Mouse (Mus musculus) liver, adult 2 months (tissue): ENCODE results near the gene Nynrin. TPM values are rescaled to one million over a fixed set of nuclear protein-coding genes. Genes with fewer than 3 reads are reported as not detected.

Experiments used
- DNase-seq: peaks from one replicate; pipeline ENCODE4 v3.0.0-alpha.2; 2011; ENCODE audit warnings: low read depth, low spot score; ENCODE audit errors: extremely low read depth
- H3K27ac ChIP-seq: fragments of 200-500 bp; replicated peaks from 2 replicates; pipeline ENCODE4 v1.5.1; 2012; ENCODE audit warnings: low read depth, mild to moderate bottlenecking, control low read depth, inconsistent platforms, low read length; ENCODE audit not compliant: insufficient read depth
- H3K27me3 ChIP-seq: fragments of 200-500 bp; 2 replicates; pipeline ENCODE4 v1.6.1; 2012; ENCODE audit warnings: mild to moderate bottlenecking, moderate library complexity, low read length, inconsistent platforms; ENCODE audit not compliant: control insufficient read depth, insufficient read depth
- H3K36me3 ChIP-seq: fragments of 200-500 bp; 2 replicates; pipeline ENCODE4 v1.6.1; 2012; ENCODE audit warnings: low read length, inconsistent platforms; ENCODE audit not compliant: control insufficient read depth, insufficient read depth
- H3K4me1 ChIP-seq: fragments of 200-500 bp; 2 replicates; pipeline ENCODE4 v1.6.1; 2011; ENCODE audit warnings: low read length; ENCODE audit not compliant: control insufficient read depth, insufficient read depth
- H3K4me3 ChIP-seq: fragments of 200-500 bp; 2 replicates; pipeline ENCODE4 v1.5.1; 2011; ENCODE audit warnings: low read depth, mild to moderate bottlenecking, control low read depth, low read length, moderate library complexity; ENCODE audit not compliant: insufficient read depth
- H3K79me2 ChIP-seq: fragments of 200-500 bp; 2 replicates; pipeline ENCODE4 v1.6.1; 2012; ENCODE audit warnings: inconsistent platforms, mild to moderate bottlenecking, low read length, moderate library complexity; ENCODE audit not compliant: control insufficient read depth, insufficient read depth
- H3K9ac ChIP-seq: fragments of 200-500 bp; 2 replicates; pipeline ENCODE4 v1.6.1; 2012; ENCODE audit warnings: low read depth, mild to moderate bottlenecking, control low read depth, inconsistent platforms, low read length
- CTCF ChIP-seq: fragments of 200-500 bp; IDR thresholded peaks from 2 replicates; pipeline ENCODE4 v1.5.1; 2011; ENCODE audit warnings: low read depth, low read length, control low read depth
- POLR2A ChIP-seq: fragments of 200-500 bp; IDR thresholded peaks from 2 replicates; pipeline ENCODE4 v1.6.1; 2011; ENCODE audit warnings: low read length, control low read depth; ENCODE audit not compliant: insufficient read depth; ENCODE audit errors: extremely low read depth
- WGBS: fragments of 180-500 bp; shearing (Covaris S2); methylation state at CpG from one replicate; pipeline ENCODE4 v1.1.7; 2018; 5-methylcytosine and 5-hydroxymethylcytosine counted together
- polyA plus RNA-seq: library from polyadenylated mRNA; depleted of rRNA; stranded (reverse); fragments of >200 nt; gene quantifications from 2 replicates; pipeline ENCODE4 v1.2.3, GENCODE M21; 2012
- total RNA-seq: library from RNA; depleted of rRNA; stranded (reverse); fragments of >200 nt; gene quantifications from 2 replicates; pipeline ENCODE4 v1.2.3, GENCODE M21; 2014

The Nynrin gene
- total and polyA plus RNA-seq, 2 experiments: 0.65 to 0.71 TPM

- H3K4me1 ChIP-seq: no peaks in the 10 kb centered on the region
- WGBS: 3% methylated on average over 43 of the region's 46 CpGs
- peak within 1 kb of the TSS; percentile 45; the same call in 1 of the 2 replicates for H3K9ac ChIP-seq
- TF ChIP-seq CTCF (no peak), POLR2A (no peak)
- H3K36me3 ChIP-seq: no peaks in the 10 kb centered on the region
- H3K79me2 ChIP-seq: no peaks in the 10 kb centered on the region
- peaks cover 4% of the 10 kb centered on the region; the same call in 1 of the 2 replicates for H3K27me3 ChIP-seq
- peak within 1 kb of the TSS; percentile 43 for H3K4me3 ChIP-seq
- no peak within 1 kb of the TSS for H3K27ac ChIP-seq
- DNase-seq: no peak
Measured at GRCm38 (mm10) chr14:55822991-55823762, 30.6 kb upstream of the Nynrin start, which contains the start of gene Nfatc4. Nfatc4 (plus strand) TSS chr14:55823144.

- no peaks in the 10 kb centered on the region for H3K4me1 ChIP-seq
- DNase-seq: no peak
- H3K79me2 ChIP-seq: no peaks in the 10 kb centered on the region
- H3K36me3 ChIP-seq: no peaks in the 10 kb centered on the region
- peaks cover 4% of the 10 kb centered on the region; the same call in 1 of the 2 replicates for H3K27me3 ChIP-seq
- TF ChIP-seq POLR2A (no peak), CTCF (no peak)
- no peak overlapping the region for H3K9ac ChIP-seq
- no peak overlapping the region for H3K27ac ChIP-seq
- no peak overlapping the region for H3K4me3 ChIP-seq
- 53% methylated on average over 10 of the region's 10 CpGs for WGBS
Measured at GRCm38 (mm10) chr14:55824001-55824480, 29.8 kb upstream of the Nynrin start.

DNA sequence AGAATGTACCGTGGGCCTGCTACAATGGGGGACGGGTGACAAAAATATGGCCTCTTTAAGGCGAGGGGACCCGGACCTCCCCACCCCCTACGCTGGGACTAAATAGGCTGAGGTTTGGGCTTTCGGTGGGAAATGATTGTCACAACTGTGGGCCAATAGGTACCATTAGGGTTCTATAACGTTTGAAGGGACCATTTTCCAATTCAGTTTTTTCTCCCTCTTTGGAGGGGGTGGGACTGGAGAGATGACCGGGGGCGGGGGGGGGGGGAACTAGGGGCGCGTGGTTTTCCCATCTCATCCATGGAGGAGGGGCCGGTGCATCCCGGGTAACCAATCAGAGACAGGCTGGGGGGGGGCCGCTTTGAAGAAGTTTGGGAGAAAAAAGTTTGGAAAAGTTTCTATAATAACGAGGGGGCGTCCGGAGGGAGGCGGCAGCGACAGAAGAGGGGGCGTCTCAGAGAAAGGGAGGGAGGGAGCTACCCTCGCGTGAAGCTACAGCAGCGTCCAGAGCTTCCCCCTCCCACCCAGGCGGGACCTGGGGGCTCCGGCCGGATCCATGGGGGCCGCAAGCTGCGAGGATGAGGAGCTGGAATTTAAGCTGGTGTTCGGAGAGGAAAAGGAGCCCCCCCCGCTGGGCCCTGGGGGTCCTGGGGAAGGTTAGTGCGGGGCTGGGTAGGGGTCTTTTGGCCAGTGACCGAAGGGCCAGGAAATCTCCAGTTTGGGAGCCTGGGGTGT is 29.2 kb upstream of the Nynrin start:
- H3K27ac ChIP-seq: no peak overlapping the region
- no peaks in the 10 kb centered on the region for H3K4me1 ChIP-seq
- no peak for TF ChIP-seq CTCF
- TF ChIP-seq POLR2A: no peak
- DNase-seq: no peak
- 14% methylated on average over 32 of the region's 32 CpGs for WGBS
- H3K79me2 ChIP-seq: no peaks in the 10 kb centered on the region
- H3K36me3 ChIP-seq: no peaks in the 10 kb centered on the region
- peak overlapping the region; percentile 41 for H3K4me3 ChIP-seq
- peaks cover 4% of the 10 kb centered on the region; the same call in 1 of the 2 replicates for H3K27me3 ChIP-seq
- peak overlapping the region; percentile 27; the same call in 1 of the 2 replicates for H3K9ac ChIP-seq

- DNase-seq: no peak
- 9% methylated on average over 25 of the region's 37 CpGs for WGBS
- Histone ChIP-seq H3K27me3 (peaks cover 4% of the 10 kb centered on the region; the same call in 1 of the 2 replicates), H3K9ac (peak overlapping the region; percentile 42; the same call in 1 of the 2 replicates), H3K4me1 (no peaks in the 10 kb centered on the region), H3K27ac (no peak overlapping the region), H3K36me3 (no peaks in the 10 kb centered on the region), H3K4me3 (peak overlapping the region; percentile 44), H3K79me2 (no peaks in the 10 kb centered on the region)
- TF ChIP-seq CTCF (no peak), POLR2A (no peak)
Measured at GRCm38 (mm10) chr14:55825216-55826051, 28.4 kb upstream of the Nynrin start.

GRCm38 (mm10) chr14:55826142-55826541 is 27.7 kb upstream of the Nynrin start:
- Histone ChIP-seq H3K9ac (no peak overlapping the region), H3K27me3 (peaks cover 4% of the 10 kb centered on the region; the same call in 1 of the 2 replicates), H3K4me3 (no peak overlapping the region), H3K27ac (no peak overlapping the region), H3K79me2 (no peaks in the 10 kb centered on the region), H3K4me1 (no peaks in the 10 kb centered on the region), H3K36me3 (no peaks in the 10 kb centered on the region)
- TF ChIP-seq CTCF (no peak), POLR2A (no peak)
- WGBS: 23% methylated on average over 15 of the region's 15 CpGs
- no peak for DNase-seq
